Comparison of ENCODE assay signal across 16 mouse cellular contexts in genomic region chr11:35458068-35458467, GRCm38 (mm10).
"Had no signal": no experiment of that assay in that cellular context is flagged by ENCODE, and none has a peak within 500 bp of the region (broad histone marks: within the 10 kb centered on the region; RNA-seq: fewer than 3 reads in every experiment).

No protein-coding gene starts in this region.

- H3K4me3 ChIP-seq: lung, embryonic 15.5 days; megakaryocyte, embryonic 14.5 days; midbrain, embryonic 13.5 days; midbrain, embryonic 15.5 days; neural tube, embryonic 12.5 days; stomach, embryonic 15.5 days had no signal

- H3K9ac ChIP-seq: lung, embryonic 15.5 days; midbrain, embryonic 13.5 days; midbrain, embryonic 15.5 days; neural tube, embryonic 12.5 days; stomach, embryonic 15.5 days had no signal

- H3K27me3 ChIP-seq: lung, embryonic 15.5 days; neural tube, embryonic 12.5 days; stomach, embryonic 15.5 days had no signal

- H3K9me3 ChIP-seq: lung, embryonic 15.5 days; megakaryocyte, embryonic 14.5 days; midbrain, embryonic 13.5 days; midbrain, embryonic 15.5 days; neural tube, embryonic 12.5 days; stomach, embryonic 15.5 days had no signal

- H3K36me3 ChIP-seq: lung, embryonic 15.5 days; midbrain, embryonic 13.5 days; midbrain, embryonic 15.5 days; neural tube, embryonic 12.5 days; stomach, embryonic 15.5 days had no signal

- H3K27ac ChIP-seq: lung, embryonic 15.5 days; macrophage; midbrain, embryonic 13.5 days; midbrain, embryonic 15.5 days; neural tube, embryonic 12.5 days; stomach, embryonic 15.5 days had no signal

- H3K4me1 ChIP-seq: lung, embryonic 15.5 days; megakaryocyte, embryonic 14.5 days; stomach, embryonic 15.5 days had no signal

- ATAC-seq: lung, postnatal 0 days; midbrain, embryonic 13.5 days; midbrain, embryonic 15.5 days had no signal

- H3K4me2 ChIP-seq: lung, embryonic 15.5 days; midbrain, embryonic 11.5 days; midbrain, embryonic 13.5 days; midbrain, embryonic 15.5 days; neural tube, embryonic 12.5 days; stomach, embryonic 15.5 days had no signal

- DNase-seq: lung, adult 2 months; lung, postnatal 14 days; lung, postnatal 36 days; right cerebral cortex, postnatal 14 days; thymus, adult 18-20 months; thymus, postnatal 14 days; thymus, postnatal 36 days had no signal
